Mouse (Mus musculus) spleen, postnatal 10 days (tissue): Measurements from ENCODE around the gene Sprr2e.

Experiments used
- DNase-seq, 2 experiments: peaks; one replicate each; pipeline ENCODE4 v3.0.0; 2021 to 2022; ENCODE audit warnings: low spot score in 2 of 2

Sprr2e gene

DNA sequence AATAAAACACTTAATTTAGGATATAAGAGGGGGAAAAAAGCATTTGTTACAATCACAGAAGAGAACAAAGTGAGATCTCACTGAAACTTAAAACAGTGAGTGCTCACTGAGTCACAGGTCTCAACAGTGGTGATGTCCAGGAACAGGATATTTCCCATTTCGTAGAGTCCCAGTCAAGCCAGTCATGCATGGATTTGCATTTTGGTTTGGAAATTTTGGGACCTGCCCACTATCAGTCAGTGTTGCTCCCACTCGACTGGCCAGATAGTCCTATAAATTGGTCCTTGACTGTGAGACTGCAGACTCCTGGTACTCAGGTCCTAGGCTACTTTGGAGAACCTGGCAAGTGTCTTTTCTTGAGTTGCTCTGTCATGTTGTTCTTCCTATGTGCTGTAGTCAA, at the start of gene Sprr2e:
TSS of gene Sprr2e (plus strand) at position 301 of the 400 bp plus-strand sequence.
- DNase-seq: no peak

- no peak for DNase-seq
Observed at GRCm38 (mm10) chr3:92307406-92307805, 44.5 kb upstream of the Sprr2e start.

DNA sequence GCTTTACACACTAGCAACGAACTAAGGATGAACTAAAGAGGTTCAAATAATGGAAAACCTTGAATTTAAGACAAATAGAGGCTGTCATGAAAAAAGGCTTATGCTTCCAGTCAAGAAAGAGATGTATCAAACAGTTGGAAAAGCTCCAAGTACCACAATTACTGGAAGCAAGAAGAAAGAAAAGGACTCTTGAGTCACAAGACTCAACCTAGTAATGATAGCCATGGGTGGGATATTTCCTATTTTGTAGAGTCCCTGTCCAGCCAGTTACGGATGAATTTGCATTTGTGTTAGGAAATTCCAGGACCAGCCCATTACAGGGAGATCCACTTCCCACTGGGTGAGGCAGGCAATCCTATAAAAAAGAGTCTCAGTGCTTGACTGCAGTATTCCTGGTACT, 35.6 kb upstream of the Sprr2e start, which contains the start of gene Sprr2b:
TSS of gene Sprr2b (plus strand) at position 301 of the 400 bp plus-strand sequence.
- no peak for DNase-seq

- no peak for DNase-seq
Observed at GRCm38 (mm10) chr3:92317384-92317783, 34.6 kb upstream of the Sprr2e start.

DNA sequence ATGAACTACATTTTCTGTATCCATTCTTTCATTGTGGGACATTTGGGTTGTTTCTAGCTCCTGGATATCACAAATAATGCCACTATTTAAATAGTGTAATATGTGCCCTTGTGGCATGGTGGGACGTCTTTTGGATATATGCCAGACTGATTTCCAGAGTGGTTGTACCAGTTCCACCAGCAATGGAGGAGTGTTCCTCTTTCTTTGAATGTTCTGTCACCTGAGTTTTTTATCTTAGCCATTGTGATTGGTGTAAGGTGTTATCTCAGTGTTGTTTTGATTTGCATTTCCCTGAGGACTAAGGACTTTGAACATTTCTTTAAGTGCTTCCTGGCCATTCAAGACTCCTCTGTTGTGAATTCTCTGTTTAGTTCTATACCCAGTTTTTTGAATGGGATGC, 15.7 kb upstream of the Sprr2e start:
- DNase-seq: no peak

GRCm38 (mm10) chr3:92338840-92339239, 13.1 kb upstream of the Sprr2e start, which contains the start of gene Sprr2d:
Sprr2d (plus strand) TSS chr3:92339140.
- no peak for DNase-seq

GRCm38 (mm10) chr3:92361619-92362018, 9.7 kb downstream of the Sprr2e start:
- DNase-seq: no peak

- no peak for DNase-seq
Observed at GRCm38 (mm10) chr3:92364887-92365286, 12.9 kb downstream of the Sprr2e start, which contains the start of gene Sprr2f. Sprr2f (plus strand) TSS chr3:92365187.

DNA sequence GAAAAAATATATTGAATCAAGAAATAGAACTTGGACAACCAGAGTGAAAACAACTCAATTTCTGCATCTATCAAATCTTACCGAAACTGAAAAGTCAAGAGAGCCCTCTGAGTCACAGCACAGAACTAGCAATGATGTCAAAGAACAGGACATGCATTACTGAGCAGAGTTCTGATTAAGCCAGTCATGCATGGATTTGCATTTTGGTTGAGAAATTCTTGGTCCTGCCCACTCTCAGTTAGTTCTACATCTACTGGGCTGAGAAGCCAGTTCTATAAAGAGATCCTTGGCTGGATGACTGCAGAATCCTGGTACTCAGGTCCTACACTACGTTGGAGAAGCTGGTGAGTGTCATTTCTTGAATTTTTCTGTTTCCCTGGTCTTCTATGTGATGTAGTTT, 21.7 kb downstream of the Sprr2e start:
- DNase-seq: no peak

DNA sequence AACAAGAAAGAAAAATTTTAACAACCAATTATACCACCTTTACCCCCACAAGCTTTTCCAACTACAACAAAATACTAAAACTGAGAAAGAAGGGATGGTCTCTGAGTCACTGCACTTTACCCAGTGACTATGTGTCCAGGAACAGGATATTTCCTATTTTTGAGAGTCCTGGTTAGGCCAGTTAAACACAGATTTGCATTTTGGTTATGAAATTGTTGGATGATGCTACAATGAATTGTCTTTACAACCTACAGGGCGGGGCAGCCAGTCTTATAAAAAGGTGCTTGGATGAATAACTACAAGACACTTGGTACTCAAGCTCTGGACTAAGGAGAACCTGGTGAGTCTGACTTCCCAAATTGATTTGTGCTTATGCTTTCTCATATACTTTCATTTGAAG, 33.4 kb downstream of the Sprr2e start, which contains the start of gene Sprr2h:
TSS of gene Sprr2h (plus strand) at position 301 of the 400 bp plus-strand sequence.
- no peak for DNase-seq

- DNase-seq: no peak
Observed at GRCm38 (mm10) chr3:92394301-92394700, 42.4 kb downstream of the Sprr2e start.
